Mouse (Mus musculus) heart, adult 2 months (tissue): ENCODE measurements at regions not wholly inside any gene's neighbourhood (a gene's known extent, or its start where the extent isn't known, plus 50 kb on each side); places are given as distances from the start of the nearest gene placed in this dataset.

Experiments used
- CTCF ChIP-seq: fragments of 200-600 bp; IDR thresholded peaks from 2 replicates; pipeline ENCODE4 v1.8.1; 2022; ENCODE audit warnings: antibody characterized with exemption, mild to moderate bottlenecking, moderate library complexity
- EP300 ChIP-seq: fragments of 200-500 bp; IDR thresholded peaks from 2 replicates; pipeline ENCODE4 v1.6.1; 2011; ENCODE audit warnings: low read depth, low read length, control low read depth; ENCODE audit not compliant: insufficient read depth

- no peak for TF ChIP-seq CTCF
- no peak for TF ChIP-seq EP300
Observed at GRCm38 (mm10) chr14:45817756-45818155, 159.8 kb upstream of the Ddhd1 start.
